Mouse (Mus musculus) frontal cortex, postnatal 10 days (tissue): Measurements from ENCODE around the gene Cryl1.

Experiments used
- DNase-seq, 2 experiments: peaks; one replicate each; pipeline ENCODE4 v3.0.0; 2022; ENCODE audit warnings: low spot score in 2 of 2, mixed read lengths in 1 of 2

Cryl1 gene

GRCm38 (mm10) chr14:57398065-57398757 lies at the start of gene Cryl1:
Gene Cryl1 (minus strand): TSS chr14:57398529.
- DNase-seq: peak; percentile 91 to 94

- DNase-seq: no peak
Observed at GRCm38 (mm10) chr14:57430451-57430850, 32.1 kb upstream of the Cryl1 start.

DNA sequence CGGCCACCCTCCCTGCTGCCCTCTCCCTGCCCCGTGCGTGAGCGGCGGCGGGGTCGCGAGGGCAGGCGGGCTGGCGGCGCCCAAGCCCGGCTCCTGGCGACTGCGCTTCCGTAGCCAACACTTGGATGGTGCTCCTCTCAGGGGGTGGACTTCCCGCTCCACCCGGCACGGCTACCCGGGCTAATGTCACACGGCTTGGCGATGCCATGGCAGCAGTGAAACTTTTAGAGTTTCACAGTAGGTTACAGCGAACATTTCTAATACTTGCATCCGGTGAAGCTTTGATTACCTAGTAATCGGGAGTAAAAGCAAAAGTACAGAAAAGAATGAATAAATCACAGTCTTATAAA lies 25.9 kb upstream of the Cryl1 start:
- DNase-seq: no peak

DNA sequence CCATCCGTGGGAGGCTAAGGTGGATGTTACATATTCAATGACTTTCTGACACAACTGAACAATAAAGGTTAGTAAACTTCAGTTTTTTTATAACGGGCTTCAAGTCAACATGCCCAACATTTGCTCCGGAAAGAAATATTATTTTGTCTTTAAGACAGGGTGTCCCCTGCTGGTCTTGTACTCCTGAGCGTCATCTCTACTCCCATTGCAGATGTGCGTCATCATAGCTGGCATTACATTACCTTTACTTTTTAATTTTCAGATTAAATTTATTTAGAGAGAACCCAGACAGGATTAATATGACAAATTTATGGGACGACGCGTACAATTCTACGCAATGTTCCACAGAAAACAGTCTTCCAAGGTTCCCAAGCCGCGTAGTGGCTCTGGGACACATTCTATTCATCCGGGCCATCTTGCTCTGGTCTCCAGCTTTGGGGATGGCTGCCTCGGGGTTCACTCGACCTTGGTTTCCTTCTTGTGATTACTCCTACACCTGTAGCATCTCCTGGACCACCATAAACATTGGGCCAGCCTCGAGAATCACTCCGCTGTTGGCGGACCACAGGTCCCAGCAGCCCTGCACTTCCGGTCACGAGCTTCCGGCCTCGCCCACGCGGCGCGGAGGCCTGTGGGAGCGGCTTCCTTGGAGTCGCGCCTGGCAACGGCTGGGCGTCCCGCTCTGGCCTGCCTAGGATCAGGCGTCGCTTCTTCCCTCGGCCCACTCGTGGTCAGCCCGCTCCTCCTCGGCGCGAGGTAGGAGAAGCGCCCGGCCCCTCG lies 25.3 kb upstream of the Cryl1 start, which contains the start of gene Ift88:
TSS of gene Ift88 (plus strand) at position 631 of the 780 bp plus-strand sequence.
- peak; percentile 89 to 92 for DNase-seq

GRCm38 (mm10) chr14:57417187-57417586 lies 18.9 kb upstream of the Cryl1 start:
- DNase-seq: no peak

DNA sequence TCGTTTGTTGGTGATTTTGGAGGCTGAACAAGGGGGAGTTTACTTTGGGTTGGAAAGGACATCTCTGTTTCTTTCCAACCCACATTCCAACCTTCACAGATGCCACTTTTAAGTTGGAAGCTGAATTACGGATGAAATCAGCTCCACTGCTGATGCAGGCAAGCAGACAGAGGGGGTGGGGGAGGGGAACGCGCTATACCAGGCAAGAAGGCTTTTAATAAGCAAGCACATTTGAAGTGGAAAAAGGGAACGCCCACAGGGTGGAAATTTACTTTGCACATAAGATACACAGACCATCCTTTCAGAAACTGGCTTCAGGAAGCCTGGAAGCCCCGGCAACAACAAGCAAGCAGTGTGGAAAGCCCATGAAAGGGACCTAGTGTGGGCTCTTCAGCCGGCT lies 13.8 kb upstream of the Cryl1 start:
- peak in 1 of 2 experiments; percentile 23 for DNase-seq

DNA sequence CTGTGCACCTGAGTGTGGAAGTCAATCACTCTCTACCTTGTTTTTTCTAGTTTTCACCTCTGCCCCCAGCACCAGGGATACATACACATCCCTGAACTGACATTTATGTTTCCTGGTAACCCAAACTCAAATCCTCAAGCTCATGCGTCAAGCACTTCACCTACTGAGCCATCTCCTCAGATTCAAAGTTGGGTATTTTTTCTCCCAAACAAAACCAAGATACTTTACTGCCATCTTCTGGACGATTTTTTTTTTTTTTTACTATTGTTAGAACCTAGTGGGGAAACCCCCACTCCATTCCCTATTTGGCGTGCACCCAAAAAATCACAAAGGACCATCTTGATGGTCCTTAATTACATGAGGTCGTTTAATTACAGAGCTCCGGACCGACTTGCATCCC lies 10.8 kb upstream of the Cryl1 start:
- no peak for DNase-seq

- DNase-seq: no peak
Observed at GRCm38 (mm10) chr14:57408100-57408499, 9.8 kb upstream of the Cryl1 start.

DNA sequence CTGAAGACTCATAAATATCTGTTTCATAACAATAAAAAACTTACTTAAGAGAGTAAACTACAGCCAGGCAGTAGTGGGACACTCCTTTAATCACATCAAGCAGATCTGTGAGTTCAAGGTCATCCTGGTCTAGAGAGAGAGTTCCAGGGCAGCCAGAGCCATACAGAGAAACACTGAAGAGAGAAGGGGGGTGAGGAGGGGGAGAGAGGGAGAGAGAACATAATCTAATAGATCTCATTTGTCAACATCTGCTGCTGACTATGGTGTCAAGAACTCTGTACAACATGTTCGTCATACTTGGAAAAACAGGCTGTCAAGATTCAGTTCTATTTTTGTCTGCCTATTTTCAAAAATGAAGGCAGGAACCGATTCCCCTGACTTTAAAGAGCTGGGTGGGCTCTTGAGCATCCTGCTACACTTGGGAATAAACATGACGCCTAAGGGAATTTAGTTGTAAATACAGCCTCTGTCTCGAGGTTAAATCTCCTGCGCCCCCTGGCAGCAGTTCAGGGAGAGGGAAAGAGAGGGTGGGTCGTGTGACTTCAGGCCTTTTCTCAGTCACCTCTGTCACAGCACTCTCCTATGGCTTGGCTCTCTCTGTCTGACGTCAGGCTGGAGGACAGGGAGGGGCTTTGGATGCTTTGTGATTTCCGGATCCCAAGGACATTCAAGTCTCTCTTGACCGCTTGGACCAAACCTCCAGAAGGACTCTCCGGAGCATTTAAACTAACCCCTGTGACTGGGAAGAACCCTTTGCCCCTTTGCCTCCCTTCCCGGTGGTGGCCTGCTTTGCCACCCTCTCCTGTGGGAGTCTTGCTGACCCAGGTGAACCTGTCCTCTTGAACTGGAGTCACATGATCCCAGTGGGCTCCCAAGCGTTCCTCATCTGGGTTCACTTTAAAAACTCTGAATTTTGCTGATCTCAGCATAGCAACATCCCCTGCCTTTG lies 9.0 kb upstream of the Cryl1 start:
- DNase-seq: peak in 1 of 2 experiments; percentile 46

- no peak for DNase-seq
Observed at GRCm38 (mm10) chr14:57402815-57403214, 4.5 kb upstream of the Cryl1 start.

- DNase-seq: no peak
Observed at GRCm38 (mm10) chr14:57398813-57399427, 591 bp upstream of the Cryl1 start.

- no peak for DNase-seq
Observed at GRCm38 (mm10) chr14:57397221-57397620, 1.1 kb downstream of the Cryl1 start.

- no peak for DNase-seq
Observed at GRCm38 (mm10) chr14:57395470-57395869, 2.9 kb downstream of the Cryl1 start.

DNA sequence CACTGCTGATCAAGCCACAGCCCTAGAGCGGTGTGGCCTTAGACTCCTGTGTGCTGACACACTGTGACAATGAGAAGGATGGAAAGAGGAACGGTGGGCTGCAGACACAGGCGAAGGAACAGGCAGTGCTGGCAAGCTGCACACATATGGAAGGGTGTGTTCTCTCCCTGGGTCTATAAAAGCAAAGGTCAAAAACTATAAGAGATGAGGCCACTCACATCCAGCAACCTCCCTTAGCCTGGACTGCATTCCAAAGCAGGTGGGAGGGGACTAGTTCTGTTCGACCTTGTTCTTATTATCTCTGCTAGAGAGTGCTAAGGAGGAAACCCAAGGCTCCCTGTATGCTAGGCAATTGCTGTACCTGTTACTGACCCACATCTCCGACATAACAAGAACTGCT lies 6.1 kb downstream of the Cryl1 start:
- no peak for DNase-seq

DNA sequence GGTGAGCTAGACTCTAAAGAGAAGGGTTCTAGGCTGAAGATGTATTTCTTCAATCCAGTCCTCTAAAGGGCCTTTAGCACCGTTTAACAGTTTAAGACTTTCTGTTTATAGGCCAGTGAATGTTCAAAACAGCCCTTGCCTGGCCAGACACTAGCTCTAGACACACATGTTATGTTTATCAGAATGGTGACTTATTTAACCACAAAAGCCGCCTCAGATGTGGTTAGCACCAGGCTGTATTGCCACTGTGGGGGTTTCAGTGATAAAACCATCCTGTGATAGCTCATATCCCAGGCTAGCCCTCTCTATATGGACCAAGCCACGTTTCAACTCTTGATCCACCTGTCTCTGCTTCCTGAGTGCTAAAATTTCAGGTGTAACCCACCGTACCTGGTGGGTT lies 6.7 kb downstream of the Cryl1 start:
- no peak for DNase-seq

DNA sequence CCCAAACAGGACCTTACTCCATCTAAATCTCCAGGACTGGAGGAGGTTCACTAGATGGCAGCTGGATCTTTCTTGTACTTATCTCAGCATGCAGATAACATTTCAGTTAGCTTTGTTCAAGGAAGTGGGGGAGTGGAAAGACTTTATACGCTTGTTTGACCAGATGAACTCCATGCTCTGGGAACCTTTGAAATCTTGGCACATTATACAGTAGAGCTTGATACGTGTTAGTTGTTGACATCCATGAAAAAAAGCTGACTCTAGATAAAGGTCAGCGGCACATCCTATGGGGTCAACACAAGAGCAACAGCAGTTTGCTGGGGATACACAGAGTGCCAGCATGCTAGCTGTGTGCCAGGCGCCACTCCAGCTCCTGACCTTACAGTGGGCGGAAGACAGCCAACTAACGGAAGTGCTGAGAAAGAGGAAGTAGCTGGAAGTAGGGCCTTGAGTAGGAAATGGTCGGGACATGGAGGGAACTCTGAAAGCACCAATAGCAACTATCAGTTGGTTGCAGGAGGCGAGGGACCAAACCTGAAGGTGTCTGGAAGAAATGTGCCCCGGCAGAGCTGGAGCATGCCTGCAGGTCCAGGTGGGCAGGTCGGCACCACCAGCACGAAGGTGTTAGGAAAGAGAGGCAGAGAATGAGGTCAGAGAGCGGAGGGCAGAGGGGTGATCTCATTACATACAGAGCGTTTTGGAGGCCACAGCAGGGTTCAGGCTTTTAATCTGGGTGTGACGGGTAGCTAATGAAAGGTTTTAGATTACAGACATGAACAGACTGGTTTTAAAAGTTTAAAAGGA lies 11.4 kb downstream of the Cryl1 start:
- DNase-seq: no peak

DNA sequence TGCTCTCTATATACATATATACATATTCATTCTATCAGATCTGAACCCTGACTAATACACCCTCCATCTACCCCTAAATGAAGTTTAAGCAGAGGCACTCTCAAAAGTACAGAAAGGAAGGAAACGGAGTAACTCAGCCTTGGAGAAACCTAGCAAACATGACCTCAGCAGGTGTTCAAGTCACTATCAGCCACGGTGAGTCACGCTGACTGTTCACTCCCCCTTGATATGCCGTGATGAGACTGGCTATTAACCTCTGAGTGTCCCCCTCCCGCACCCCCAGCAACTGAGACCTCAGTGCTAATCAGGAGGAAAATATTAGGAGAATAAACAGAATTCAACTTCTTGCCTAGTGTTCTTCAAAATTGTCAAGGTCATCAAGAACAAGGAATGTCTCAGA lies 12.7 kb downstream of the Cryl1 start:
- no peak for DNase-seq

- no peak for DNase-seq
Observed at GRCm38 (mm10) chr14:57377531-57377930, 20.8 kb downstream of the Cryl1 start.

GRCm38 (mm10) chr14:57376956-57377355 lies 21.4 kb downstream of the Cryl1 start:
- no peak for DNase-seq

DNA sequence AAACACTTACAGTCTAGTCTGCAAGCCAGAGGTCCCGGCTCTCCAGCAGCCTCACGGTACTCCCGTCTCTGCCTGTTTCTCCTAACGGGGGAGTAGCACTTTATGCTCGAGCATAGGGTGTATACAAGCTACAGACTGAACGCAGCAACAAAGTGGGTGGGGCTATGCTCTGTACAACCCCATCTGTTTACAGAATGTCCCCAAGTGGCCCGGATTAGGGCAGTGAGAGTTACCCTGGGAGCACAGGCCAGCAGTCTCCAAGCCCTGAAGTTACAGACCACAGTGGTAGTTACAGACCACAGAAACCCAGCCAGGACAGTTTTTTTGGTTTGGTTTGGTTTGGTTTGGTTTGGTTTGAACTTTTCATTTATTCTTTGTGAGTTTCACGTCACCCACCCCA lies 22.3 kb downstream of the Cryl1 start:
- DNase-seq: no peak

- no peak for DNase-seq
Observed at GRCm38 (mm10) chr14:57375205-57375604, 23.1 kb downstream of the Cryl1 start.
